Mouse (Mus musculus) CH12.LX (cell line): ENCODE data around the gene Med24. TPM values are rescaled to one million over a fixed set of nuclear protein-coding genes. Genes with fewer than 3 reads are reported as not detected.

Source experiments
- DNase-seq: peaks from one replicate; pipeline ENCODE4 v3.0.0-alpha.2; 2013; ENCODE audit errors: extremely low read depth
- H3K27ac ChIP-seq: 2 replicates; pipeline ENCODE4 v1.5.1; 2012; ENCODE audit warnings: low read depth, mild to moderate bottlenecking, control low read depth, moderate library complexity; ENCODE audit not compliant: insufficient read depth
- H3K27me3 ChIP-seq: replicated peaks from 2 replicates; pipeline ENCODE3; 2012; ENCODE audit warnings: inconsistent platforms
- H3K36me3 ChIP-seq, 2 experiments: replicated peaks in 1 of 2; 2 replicates each; pipeline versions ENCODE3 to v1.6.1; 2012; ENCODE audit warnings: inconsistent platforms in 1 of 2, low read length in 1 of 2, mild to moderate bottlenecking in 1 of 2, mixed read lengths in 1 of 2, moderate library complexity in 1 of 2; ENCODE audit not compliant: control insufficient read depth in 1 of 2, insufficient read depth in 1 of 2
- H3K4me1 ChIP-seq, 2 experiments: 2 replicates each; pipeline ENCODE4 v1.6.1; 2012; ENCODE audit warnings: inconsistent platforms in 1 of 2, moderate library complexity in 1 of 2; ENCODE audit not compliant: insufficient read depth in 2 of 2, control insufficient read depth in 1 of 2
- H3K4me2 ChIP-seq: 2 replicates; pipeline ENCODE4 v1.6.1; 2012; ENCODE audit warnings: low read depth, mild to moderate bottlenecking, control low read depth; ENCODE audit not compliant: poor library complexity, insufficient read depth, severe bottlenecking
- H3K4me3 ChIP-seq, 3 experiments: fragments of 150-350 bp in 1 of 3; sonication (generic) in 1 of 3; replicated peaks in 1 of 3; 2 replicates each; pipeline versions ENCODE3 to v1.5.1; 2011 to 2012; ENCODE audit warnings: low read depth in 2 of 3, low read length in 2 of 3, mild to moderate bottlenecking in 2 of 3, moderate library complexity in 2 of 3, control low read depth in 1 of 3, improper control_type of control experiment in 1 of 3, inconsistent platforms in 1 of 3, mixed read lengths in 1 of 3; ENCODE audit not compliant: poor library complexity in 1 of 3
- H3K79me2 ChIP-seq: replicated peaks from 2 replicates; pipeline ENCODE4 v1.6.1; 2012; ENCODE audit warnings: mild to moderate bottlenecking, moderate library complexity; ENCODE audit not compliant: control insufficient read depth, poor library complexity, insufficient read depth, severe bottlenecking; ENCODE audit errors: extremely low read depth
- H3K9ac ChIP-seq: 2 replicates; pipeline ENCODE4 v1.6.1; 2012; ENCODE audit warnings: low read depth, mild to moderate bottlenecking, control low read depth, moderate library complexity; ENCODE audit not compliant: insufficient read depth
- H3K9me3 ChIP-seq: replicated peaks from 2 replicates; pipeline ENCODE3; 2012; ENCODE audit warnings: low read length, inconsistent platforms, mixed read lengths
- BHLHE40 ChIP-seq: IDR thresholded peaks from 2 replicates; pipeline ENCODE4 v1.6.1; 2011; ENCODE audit warnings: mild to moderate bottlenecking, low read depth, low read length, improper control_type of control experiment
- CHD1 ChIP-seq: IDR thresholded peaks from 2 replicates; pipeline ENCODE4 v1.6.1; 2012; ENCODE audit warnings: low read depth, low read length, improper control_type of control experiment, inconsistent platforms
- CHD2 ChIP-seq: IDR thresholded peaks from 2 replicates; pipeline ENCODE4 v1.6.1; 2011; ENCODE audit warnings: low read length, improper control_type of control experiment
- CTCF ChIP-seq, 2 experiments: IDR thresholded peaks in 1 of 2; conservative IDR thresholded peaks in 1 of 2; 2 replicates each; pipeline ENCODE4 v1.5.1; 2011 to 2012; ENCODE audit warnings: low read depth in 2 of 2, low read length in 2 of 2, improper control_type of control experiment in 1 of 2, inconsistent platforms in 1 of 2, mild to moderate bottlenecking in 1 of 2, moderate library complexity in 1 of 2
- ELF1 ChIP-seq: IDR thresholded peaks from 2 replicates; pipeline ENCODE4 v1.6.1; 2014; ENCODE audit warnings: low read depth, mild to moderate bottlenecking, inconsistent platforms, low read length, improper control_type of control experiment
- ETS1 ChIP-seq: conservative IDR thresholded peaks from 2 replicates; pipeline ENCODE4 v1.6.1; 2012; ENCODE audit warnings: low read depth, mild to moderate bottlenecking, inconsistent platforms, low read length, improper control_type of control experiment, moderate library complexity
- GABPA ChIP-seq: IDR thresholded peaks from 2 replicates; pipeline ENCODE4 v1.6.1; 2012; ENCODE audit warnings: low read depth, low read length, improper control_type of control experiment, inconsistent platforms; ENCODE audit not compliant: insufficient replicate concordance
- IRF4 ChIP-seq: IDR thresholded peaks from 2 replicates; pipeline ENCODE4 v1.6.1; 2014; ENCODE audit warnings: low read depth, mild to moderate bottlenecking, inconsistent platforms, low read length, improper control_type of control experiment
- JUN ChIP-seq: IDR thresholded peaks from 2 replicates; pipeline ENCODE4 v1.6.1; 2011; ENCODE audit warnings: low read depth, mild to moderate bottlenecking, low read length, improper control_type of control experiment, moderate library complexity; ENCODE audit not compliant: insufficient read depth
- JUND ChIP-seq: conservative IDR thresholded peaks from 2 replicates; pipeline ENCODE4 v1.6.1; 2011; ENCODE audit warnings: low read depth, low read length, improper control_type of control experiment
- KAT2A ChIP-seq: IDR thresholded peaks from 2 replicates; pipeline ENCODE4 v1.6.1; 2012; ENCODE audit warnings: low read length, improper control_type of control experiment, inconsistent platforms; ENCODE audit not compliant: insufficient replicate concordance
- MAFK ChIP-seq: IDR thresholded peaks from 2 replicates; pipeline ENCODE4 v1.6.1; 2011; ENCODE audit warnings: low read length, improper control_type of control experiment; ENCODE audit not compliant: insufficient replicate concordance
- MAX ChIP-seq: IDR thresholded peaks from 2 replicates; pipeline ENCODE4 v1.6.1; 2011; ENCODE audit warnings: low read length, improper control_type of control experiment
- MAZ ChIP-seq: IDR thresholded peaks from 2 replicates; pipeline ENCODE4 v1.6.1; 2012; ENCODE audit warnings: low read depth, mild to moderate bottlenecking, inconsistent platforms, low read length, improper control_type of control experiment, moderate library complexity
- MEF2A ChIP-seq: IDR thresholded peaks from 2 replicates; pipeline ENCODE4 v1.6.1; 2014; ENCODE audit warnings: low read depth, mild to moderate bottlenecking, inconsistent platforms, low read length, improper control_type of control experiment, borderline replicate concordance
- MYC ChIP-seq: IDR thresholded peaks from 2 replicates; pipeline ENCODE4 v1.6.1; 2011; ENCODE audit warnings: low read depth, mild to moderate bottlenecking, improper control_type of control experiment, low read length
- NELFE ChIP-seq: IDR thresholded peaks from 2 replicates; pipeline ENCODE4 v1.6.1; 2011; ENCODE audit warnings: low read depth, low read length, improper control_type of control experiment
- PAX5 ChIP-seq: IDR thresholded peaks from 2 replicates; pipeline ENCODE4 v1.6.1; 2012; ENCODE audit warnings: low read length, inconsistent platforms, mixed read lengths
- POLR2A ChIP-seq: IDR thresholded peaks from 2 replicates; pipeline ENCODE4 v1.6.1; 2011; ENCODE audit warnings: low read depth, mild to moderate bottlenecking, improper control_type of control experiment, low read length
- POLR2AphosphoS2 ChIP-seq: IDR thresholded peaks from 2 replicates; pipeline ENCODE4 v1.6.1; 2011; ENCODE audit warnings: low read depth, low read length, improper control_type of control experiment
- RAD21 ChIP-seq: IDR thresholded peaks from 2 replicates; pipeline ENCODE4 v1.6.1; 2011; ENCODE audit warnings: low read depth, mild to moderate bottlenecking, low read length, improper control_type of control experiment, moderate library complexity
- SIN3A ChIP-seq: IDR thresholded peaks from 2 replicates; pipeline ENCODE4 v1.6.1; 2012; ENCODE audit warnings: low read length, improper control_type of control experiment, inconsistent platforms
- SMC3 ChIP-seq: IDR thresholded peaks from 2 replicates; pipeline ENCODE4 v1.6.1; 2011; ENCODE audit warnings: low read depth, low read length, improper control_type of control experiment
- TBP ChIP-seq: conservative IDR thresholded peaks from 2 replicates; pipeline ENCODE4 v1.6.1; 2011; ENCODE audit warnings: low read depth, low read length, improper control_type of control experiment
- TCF12 ChIP-seq: IDR thresholded peaks from 2 replicates; pipeline ENCODE4 v1.6.1; 2014; ENCODE audit warnings: low read depth, mild to moderate bottlenecking, inconsistent platforms, low read length, improper control_type of control experiment
- UBTF ChIP-seq: IDR thresholded peaks from 2 replicates; pipeline ENCODE4 v1.6.1; 2012; ENCODE audit warnings: low read depth, mild to moderate bottlenecking, inconsistent platforms, low read length, improper control_type of control experiment, moderate library complexity
- USF1 ChIP-seq: IDR thresholded peaks from 2 replicates; pipeline ENCODE4 v1.6.1; 2014; ENCODE audit warnings: low read depth, mild to moderate bottlenecking, inconsistent platforms, low read length, improper control_type of control experiment
- ZC3H11A ChIP-seq: IDR thresholded peaks from 2 replicates; pipeline ENCODE4 v1.6.1; 2012; ENCODE audit warnings: low read depth, mild to moderate bottlenecking, inconsistent platforms, low read length, improper control_type of control experiment
- ZMIZ1 ChIP-seq: IDR thresholded peaks from 2 replicates; pipeline ENCODE4 v1.6.1; 2012; ENCODE audit warnings: low read depth, mild to moderate bottlenecking, inconsistent platforms, low read length, improper control_type of control experiment
- ZNF384 ChIP-seq: IDR thresholded peaks from 2 replicates; pipeline ENCODE4 v1.6.1; 2012; ENCODE audit warnings: low read depth, low read length, improper control_type of control experiment, inconsistent platforms
- dilution Hi-C: fragments of 300-500 bp; cut with MboI; formaldehyde crosslinking; loops from 2 replicates; pipeline ENCODE4 v1.14.3; 2020; ENCODE audit warnings: low sequenced_read_pairs; ENCODE audit not compliant: extremely low pct_unique_long_range_greater_than_20kb, extremely low pct_ligation_motif_present
- in situ Hi-C: fragments of 300-500 bp; cut with MboI; formaldehyde crosslinking; loops from 3 replicates; pipeline ENCODE4 v1.14.3; 2019; ENCODE audit warnings: low sequenced_read_pairs, low pct_ligation_motif_present, low pct_unique_long_range_greater_than_20kb, mixed read lengths
- polyA plus RNA-seq: library from polyadenylated mRNA; unstranded; fragments of >175 nt; gene quantifications from 2 replicates; pipeline ENCODE4 v1.2.1, GENCODE M21; 2012; ENCODE audit warnings: low read depth; ENCODE audit not compliant: insufficient read length
- total RNA-seq, 2 experiments: library from RNA; depleted of rRNA; stranded (reverse); fragments of 300-350 nt in 1 of 2; fragments of >200 nt in 1 of 2; gene quantifications; 2 replicates each; pipeline ENCODE4 v1.2.3; 2012 to 2014

Med24 gene
- total and polyA plus RNA-seq, 3 experiments: 30.9 to 78.8 (median 48.6) TPM

DNA sequence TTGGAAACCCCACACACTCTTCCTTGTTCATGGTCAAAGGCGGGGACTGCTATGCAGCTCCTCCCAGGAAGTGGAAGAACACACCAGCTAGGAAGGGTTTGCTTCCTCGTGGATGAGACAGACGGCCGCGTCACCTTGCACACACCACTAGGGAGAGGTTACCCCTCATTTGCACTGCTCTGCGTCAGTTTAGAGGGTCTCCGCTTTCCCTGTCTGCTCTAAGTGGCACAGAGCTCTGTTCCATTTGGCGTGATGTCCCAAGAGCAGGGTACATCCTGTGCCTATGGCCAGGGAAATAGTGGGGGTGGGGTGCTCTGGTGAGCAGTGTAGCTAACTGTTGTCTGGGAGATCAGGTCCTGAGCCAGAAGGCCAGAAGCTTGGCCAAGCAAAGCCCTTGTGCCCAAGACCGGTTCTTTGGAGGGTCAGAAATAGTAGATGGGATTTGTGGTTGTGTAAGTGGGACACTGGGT is 25.0 kb upstream of the Med24 start:
- in situ Hi-C loops: no loop called here
- peak overlapping the region; percentile 29 for H3K27ac ChIP-seq

DNA sequence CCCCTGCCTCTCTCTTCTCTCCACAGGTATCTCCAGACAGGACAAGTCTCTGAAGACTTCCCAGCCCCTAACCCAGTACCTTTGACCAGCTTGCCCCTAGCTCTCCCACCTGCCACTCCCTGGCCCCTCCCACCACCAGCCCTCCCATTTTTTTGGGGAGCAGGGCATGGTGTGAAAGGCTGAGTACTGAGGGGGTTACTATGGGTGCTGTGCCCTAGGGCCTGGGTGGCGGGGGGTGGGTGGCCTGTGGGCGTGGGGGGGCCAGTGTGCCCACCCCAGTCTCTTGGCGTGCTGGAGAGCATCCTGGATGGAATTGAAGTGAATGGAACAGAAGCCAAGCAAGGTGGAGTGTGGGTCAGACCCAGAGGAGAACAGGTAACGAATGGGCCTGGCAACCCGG is 24.0 kb upstream of the Med24 start:
- in situ Hi-C loops: no loop called here
- no peaks in the 10 kb centered on the region for H3K79me2 ChIP-seq
- dilution Hi-C loops: no loop called here
- H3K9ac ChIP-seq: no peak overlapping the region
- H3K27me3 ChIP-seq: peaks cover 2% of the 10 kb centered on the region
- peaks cover 31 to 58% of the 10 kb centered on the region in 2 experiments for H3K4me1 ChIP-seq
- H3K27ac ChIP-seq: no peak overlapping the region
- H3K36me3 ChIP-seq: no peaks in the 10 kb centered on the region
- H3K9me3 ChIP-seq: no peaks in the 10 kb centered on the region
- H3K4me2 ChIP-seq: no peak overlapping the region
- no peak for DNase-seq
- no peak overlapping the region for H3K4me3 ChIP-seq
- TF ChIP-seq JUN (no peak), KAT2A (no peak), RAD21 (no peak), SMC3 (no peak), ZNF384 (no peak), JUND (no peak), PAX5 (no peak), MEF2A (no peak), BHLHE40 (no peak), CHD2 (no peak), MAX (no peak), MAZ (no peak), GABPA (no peak), ETS1 (no peak), IRF4 (no peak), USF1 (no peak), CHD1 (no peak), ZMIZ1 (no peak), UBTF (no peak)

More for the DNA sequence above, 25.0 kb upstream of the Med24 start:
- peaks cover 2% of the 10 kb centered on the region for H3K27me3 ChIP-seq
- dilution Hi-C loops: no loop called here
- H3K79me2 ChIP-seq: no peaks in the 10 kb centered on the region
- H3K9ac ChIP-seq: no peak overlapping the region; the same call in 1 of the 2 replicates
- no peaks in the 10 kb centered on the region for H3K36me3 ChIP-seq
- H3K4me2 ChIP-seq: 0 out of 2 replicates have a peak overlapping the region, but pooled peaks have one; percentile 9
- H3K9me3 ChIP-seq: no peaks in the 10 kb centered on the region
- H3K4me3 ChIP-seq: peak overlapping the region; percentile 32 to 51 (median 39)
- H3K4me1 ChIP-seq: peaks cover 28 to 56% of the 10 kb centered on the region in 2 experiments
- peak; percentile 41; the same call in 1 of the 2 replicates for TF ChIP-seq ETS1
- TF ChIP-seq JUN: no peak
- peak; percentile 28; the same call in 1 of the 2 replicates for TF ChIP-seq NELFE
- no peak for TF ChIP-seq MAFK
- peak; percentile 51 for TF ChIP-seq POLR2A
- 0 out of 2 replicates have a peak, but pooled peaks have one; percentile 33 for TF ChIP-seq IRF4
- TF ChIP-seq CTCF (conservative IDR thresholded peaks at IDR 0.05 in 1 of 2, IDR thresholded peaks at IDR 0.05 in 1 of 2; ENCODE audit: low read depth in 2 of 2, low read length in 2 of 2): no peak
- peak; percentile 69; the same call in 1 of the 2 replicates for TF ChIP-seq MYC
- peak; percentile 82 for TF ChIP-seq ELF1
- TF ChIP-seq TCF12: peak; percentile 53; the same call in 1 of the 2 replicates
- no peak for TF ChIP-seq ZNF384
- 0 out of 2 replicates have a peak, but pooled peaks have one; percentile 22 for TF ChIP-seq BHLHE40
- TF ChIP-seq KAT2A: 0 out of 2 replicates have a peak, but pooled peaks have one; percentile 37
- no peak for TF ChIP-seq ZC3H11A
- no peak for TF ChIP-seq PAX5
- TF ChIP-seq RAD21: no peak
- TF ChIP-seq SIN3A: peak; percentile 33; the same call in 1 of the 2 replicates
- no peak for TF ChIP-seq MEF2A
- 0 out of 2 replicates have a peak, but pooled peaks have one; percentile 60 for TF ChIP-seq TBP
- peak; percentile 48; the same call in 1 of the 2 replicates for TF ChIP-seq ZMIZ1
- no peak for TF ChIP-seq UBTF
- TF ChIP-seq CHD2: peak; percentile 67
- no peak for TF ChIP-seq POLR2AphosphoS2
- peak; percentile 60; the same call in 1 of the 2 replicates for TF ChIP-seq MAX
- TF ChIP-seq, all 38 proteins: peak for 14
- peak; percentile 66 for DNase-seq
